Mouse (Mus musculus) embryonic facial prominence, embryonic 10.5 days (tissue): ENCODE measurements around the gene Ankrd10. TPM values are rescaled to one million over a fixed set of nuclear protein-coding genes. Genes with fewer than 3 reads are reported as not detected.
"Not testable (repeated sequence)": the region's sequence is repeated elsewhere in the genome, so short reads cannot be mapped to it uniquely, and the experiment has no call there.

Experiments
- DNase-seq: peaks from one replicate; pipeline ENCODE4 v3.0.0-alpha.2; 2017; ENCODE audit warnings: low spot score
- H3K27ac ChIP-seq: fragments of 300-500 bp; sonication (generic); replicated peaks from 2 replicates; pipeline ENCODE4 v1.5.1; 2016; ENCODE audit warnings: mild to moderate bottlenecking
- H3K27me3 ChIP-seq: fragments of 300-500 bp; sonication (generic); replicated peaks from 2 replicates; pipeline ENCODE4 v1.6.1; 2016; ENCODE audit warnings: low read depth, mild to moderate bottlenecking; ENCODE audit not compliant: poor library complexity, severe bottlenecking
- H3K36me3 ChIP-seq: fragments of 300-500 bp; sonication (generic); replicated peaks from 2 replicates; pipeline ENCODE4 v1.6.1; 2016; ENCODE audit warnings: mild to moderate bottlenecking, moderate library complexity
- H3K4me1 ChIP-seq: fragments of 300-500 bp; sonication (generic); 2 replicates; pipeline ENCODE4 v1.6.1; 2016
- H3K4me3 ChIP-seq: fragments of 300-500 bp; sonication (generic); 2 replicates; pipeline ENCODE4 v1.5.1; 2016; ENCODE audit warnings: mild to moderate bottlenecking, moderate library complexity
- H3K9me3 ChIP-seq: fragments of 300-500 bp; sonication (generic); 2 replicates; pipeline ENCODE4 v1.6.1; 2016; ENCODE audit warnings: mild to moderate bottlenecking
- WGBS: fragments of 180-500 bp; shearing (Covaris S2); methylation state at CpG from one replicate; pipeline ENCODE4 v1.1.7; 2016; 5-methylcytosine and 5-hydroxymethylcytosine counted together
- microRNA-seq: library from miRNA; unstranded; fragments of <30 nt; microRNA quantifications from one replicate; pipeline ENCODE4, GENCODE M21; 2017
- polyA plus RNA-seq: library from polyadenylated mRNA; unstranded; fragments of >200 nt; fragmentation: Nextera tagmentation; extraction: Ambion mirVana; gene quantifications from 2 replicates; pipeline ENCODE4 v1.2.1, GENCODE M21; 2016

Ankrd10 gene
- polyA plus RNA-seq, 1 experiment from 2014 or later: 121 TPM

DNA sequence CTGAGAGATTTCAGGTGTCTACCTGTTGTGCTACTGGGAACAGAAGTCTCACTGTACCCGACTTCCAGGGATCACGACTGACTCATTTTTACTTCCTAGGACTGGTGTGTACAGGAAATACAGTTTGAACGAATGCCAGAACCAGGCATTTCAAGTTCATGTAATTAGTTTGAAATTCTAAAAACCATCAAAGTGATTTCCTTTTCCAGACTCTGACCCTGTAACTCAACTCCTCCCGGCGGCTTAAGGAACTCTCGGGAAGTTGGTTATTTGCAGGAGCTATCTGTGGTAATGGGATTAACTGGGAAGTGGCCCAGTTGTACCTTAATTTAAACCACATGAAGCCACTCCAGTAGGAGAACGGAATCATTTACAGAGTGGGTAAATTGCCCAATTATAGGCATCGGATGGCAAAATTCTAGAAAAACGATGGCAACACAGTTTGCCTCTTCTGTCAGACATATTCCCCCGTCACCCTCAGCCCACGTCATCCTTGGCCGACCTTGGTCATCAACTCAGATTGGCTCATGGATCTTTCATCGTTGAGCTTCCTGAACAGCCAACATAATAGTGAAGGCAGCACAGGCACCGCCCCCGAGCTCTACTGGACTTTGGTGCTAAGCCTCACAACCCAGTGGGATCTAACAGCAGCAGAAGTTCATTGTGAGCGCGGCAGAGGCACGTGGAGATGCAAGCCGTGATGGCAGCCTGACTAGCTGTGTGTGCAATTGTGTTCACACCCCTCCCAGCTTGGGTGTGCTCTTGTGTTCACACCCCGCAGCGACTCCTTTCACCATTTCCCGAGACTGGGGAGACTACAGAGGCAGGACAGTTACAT, 66.1 kb downstream of the Ankrd10 start:
- H3K4me3 ChIP-seq: no peak overlapping the region
- no peak overlapping the region for H3K27ac ChIP-seq
- peak; percentile 59 for DNase-seq
- peaks cover 3% of the 10 kb centered on the region; the same call in 1 of the 2 replicates for H3K9me3 ChIP-seq
- H3K27me3 ChIP-seq: no peaks in the 10 kb centered on the region
- H3K36me3 ChIP-seq: peaks cover 46% of the 10 kb centered on the region
- WGBS: 64% methylated on average over 22 of the region's 22 CpGs
- H3K4me1 ChIP-seq: peaks cover 24% of the 10 kb centered on the region

DNA sequence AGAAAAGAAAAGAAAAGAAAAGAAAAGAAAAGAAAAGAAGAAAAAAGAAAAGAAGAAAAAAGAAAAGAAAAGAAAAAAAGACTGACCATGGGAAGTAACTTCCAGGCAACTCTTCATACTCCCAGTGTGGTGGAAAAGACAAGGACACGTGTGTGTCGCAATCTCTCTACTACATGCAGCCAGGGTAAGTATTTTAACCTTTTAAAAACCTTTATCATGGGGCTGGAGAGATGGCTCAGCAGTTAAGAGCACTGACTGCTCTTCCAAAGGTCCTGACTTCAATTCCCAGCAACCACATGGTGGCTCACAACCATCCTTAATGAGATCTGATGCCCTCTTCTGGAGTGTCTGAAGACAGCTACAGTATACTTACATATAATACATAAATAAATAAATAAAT, 67.4 kb downstream of the Ankrd10 start:
- not testable (repeated sequence) for H3K27ac ChIP-seq
- peaks cover 22% of the 10 kb centered on the region for H3K4me1 ChIP-seq
- 97% methylated on average over 2 of the region's 2 CpGs for WGBS

DNA sequence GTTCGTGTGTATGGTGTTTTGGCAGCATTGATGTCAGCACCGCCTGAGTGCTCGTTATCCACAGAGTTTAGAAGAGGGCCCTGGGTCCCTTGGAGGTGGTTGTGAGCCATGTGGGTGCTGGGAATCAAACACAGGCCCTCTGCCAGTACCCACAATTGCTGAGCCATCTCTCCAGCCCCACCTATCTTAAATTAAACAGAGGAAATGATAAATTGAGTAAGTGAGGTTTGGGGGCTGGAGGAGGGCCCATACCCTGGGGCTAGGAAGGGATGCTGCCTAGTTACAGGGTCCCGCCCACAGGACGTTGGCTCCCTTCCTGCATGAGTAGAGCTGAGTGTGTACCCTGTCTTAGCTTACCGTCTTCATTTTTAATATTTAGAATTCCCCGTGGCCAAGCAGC, 70.8 kb downstream of the Ankrd10 start:
- Histone ChIP-seq H3K36me3 (peaks cover 81% of the 10 kb centered on the region), H3K27ac (no peak overlapping the region), H3K4me3 (no peak overlapping the region), H3K4me1 (peaks cover 17% of the 10 kb centered on the region), H3K9me3 (peaks cover 6% of the 10 kb centered on the region; the same call in 1 of the 2 replicates), H3K27me3 (no peaks in the 10 kb centered on the region)
- DNase-seq: no peak
- 95% methylated on average over 7 of the region's 7 CpGs for WGBS

More for the DNA sequence above, 67.4 kb downstream of the Ankrd10 start:
- H3K27me3 ChIP-seq, DNase-seq, H3K4me3 ChIP-seq, H3K9me3 ChIP-seq: not testable (repeated sequence)
- H3K36me3 ChIP-seq: peaks cover 59% of the 10 kb centered on the region

DNA sequence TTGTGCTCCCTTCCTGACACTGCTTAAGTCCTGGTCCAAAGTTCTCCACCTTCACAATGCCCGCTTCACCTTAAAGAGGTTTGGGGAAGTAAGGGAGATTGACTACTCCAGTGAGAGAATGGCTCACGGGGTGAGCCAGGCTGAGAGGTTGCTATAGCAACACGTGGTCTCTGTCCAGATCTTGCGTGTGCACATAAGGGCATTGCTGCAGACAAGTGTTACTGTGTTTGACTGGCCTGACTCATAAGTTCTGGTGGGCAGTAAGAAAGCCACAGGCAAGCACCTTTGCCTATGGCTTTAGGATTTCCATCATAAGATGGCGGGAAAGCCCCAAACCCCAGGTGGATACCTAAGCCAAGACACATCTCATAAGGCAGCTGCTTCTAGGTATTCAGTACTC, 71.3 kb downstream of the Ankrd10 start:
- no peak overlapping the region for H3K27ac ChIP-seq
- peaks cover 81% of the 10 kb centered on the region for H3K36me3 ChIP-seq
- WGBS: 90% methylated on average over 5 of the region's 5 CpGs
- no peak overlapping the region for H3K4me3 ChIP-seq
- H3K4me1 ChIP-seq: peaks cover 17% of the 10 kb centered on the region
- DNase-seq: no peak
- H3K9me3 ChIP-seq: peaks cover 6% of the 10 kb centered on the region; the same call in 1 of the 2 replicates
- H3K27me3 ChIP-seq: no peaks in the 10 kb centered on the region

Small RNA genes lying within 50 kb of the gene (microRNA-seq; reads per million reads assigned to microRNA genes)
- gene Mir7238: 1.2 reads per million

Other genes with a start within 250 kb of the Ankrd10 start
- 1.4 and 2.5 TPM in 2 replicates for gene Rab20, start 157.0 kb downstream of the Ankrd10 start, polyA plus RNA-seq
- 106 and 114 TPM in 2 replicates for gene Naxd, start 138.3 kb downstream of the Ankrd10 start, polyA plus RNA-seq
- 17.9 and 18.6 TPM in 2 replicates for gene Cars2, start 85.0 kb downstream of the Ankrd10 start, polyA plus RNA-seq
- gene Ing1, start 80.2 kb downstream of the Ankrd10 start, polyA plus RNA-seq: 31.1 and 32.6 TPM in 2 replicates
- 0.11 TPM in 1 of 2 replicates, not detected in the other for gene 1700016D06Rik, start 65.3 kb upstream of the Ankrd10 start, polyA plus RNA-seq
- 50.3 and 55.1 TPM in 2 replicates for gene Arhgef7, start 92.0 kb upstream of the Ankrd10 start, polyA plus RNA-seq
- not detected in 2 replicates for gene Tex29, start 204.7 kb upstream of the Ankrd10 start, polyA plus RNA-seq